Mouse (Mus musculus): ENCODE measurements around the gene Klf2.

Gene Klf2

GRCm38 (mm10) chr8:72318801-72319322 lies at the start of gene Klf2:
Gene Klf2, plus strand, starts transcription at chr8:72319033.
- peak; percentile 88 for DNase-seq (ENCODE audit: low spot score)

- no peak for DNase-seq (ENCODE audit: low spot score)
Measured at GRCm38 (mm10) chr8:72270606-72271005, 48.2 kb upstream of the Klf2 start.

GRCm38 (mm10) chr8:72271051-72271660 lies 47.7 kb upstream of the Klf2 start:
- DNase-seq (ENCODE audit: low spot score): no peak

GRCm38 (mm10) chr8:72271691-72272090 lies 47.1 kb upstream of the Klf2 start:
- no peak for DNase-seq (ENCODE audit: low spot score)

GRCm38 (mm10) chr8:72272361-72272760 lies 46.5 kb upstream of the Klf2 start:
- peak; percentile 67 for DNase-seq (ENCODE audit: low spot score)

- DNase-seq (ENCODE audit: low spot score): no peak
Measured at GRCm38 (mm10) chr8:72273111-72273770, 45.6 kb upstream of the Klf2 start.

GRCm38 (mm10) chr8:72273807-72274206 lies 45.0 kb upstream of the Klf2 start:
- no peak for DNase-seq (ENCODE audit: low spot score)

- DNase-seq (ENCODE audit: low spot score): no peak
Measured at GRCm38 (mm10) chr8:72277244-72277643, 41.6 kb upstream of the Klf2 start.

- no peak for DNase-seq (ENCODE audit: low spot score)
Measured at GRCm38 (mm10) chr8:72279151-72279550, 39.7 kb upstream of the Klf2 start.

GRCm38 (mm10) chr8:72281634-72282033 lies 37.2 kb upstream of the Klf2 start:
- DNase-seq (ENCODE audit: low spot score): no peak

GRCm38 (mm10) chr8:72285285-72285684 lies 33.5 kb upstream of the Klf2 start:
- no peak for DNase-seq (ENCODE audit: low spot score)

GRCm38 (mm10) chr8:72289051-72289450 lies 29.8 kb upstream of the Klf2 start:
- no peak for DNase-seq (ENCODE audit: low spot score)

GRCm38 (mm10) chr8:72291104-72291503 lies 27.7 kb upstream of the Klf2 start:
- no peak for DNase-seq (ENCODE audit: low spot score)

- no peak for DNase-seq (ENCODE audit: low spot score)
Measured at GRCm38 (mm10) chr8:72293309-72293708, 25.5 kb upstream of the Klf2 start.

- DNase-seq (ENCODE audit: low spot score): no peak
Measured at GRCm38 (mm10) chr8:72295125-72295524, 23.7 kb upstream of the Klf2 start.

- peak; percentile 28 for DNase-seq (ENCODE audit: low spot score)
Measured at GRCm38 (mm10) chr8:72295679-72296078, 23.2 kb upstream of the Klf2 start.

- no peak for DNase-seq (ENCODE audit: low spot score)
Measured at GRCm38 (mm10) chr8:72296561-72296960, 22.3 kb upstream of the Klf2 start.

GRCm38 (mm10) chr8:72298928-72299327 lies 19.9 kb upstream of the Klf2 start:
- no peak for DNase-seq (ENCODE audit: low spot score)

GRCm38 (mm10) chr8:72300654-72301400 lies 18.0 kb upstream of the Klf2 start:
- no peak for DNase-seq (ENCODE audit: low spot score)

GRCm38 (mm10) chr8:72301497-72301896 lies 17.3 kb upstream of the Klf2 start:
- DNase-seq (ENCODE audit: low spot score): no peak

GRCm38 (mm10) chr8:72302986-72303612 lies 15.7 kb upstream of the Klf2 start:
- no peak for DNase-seq (ENCODE audit: low spot score)

- DNase-seq (ENCODE audit: low spot score): no peak
Measured at GRCm38 (mm10) chr8:72303633-72304032, 15.2 kb upstream of the Klf2 start.
